Mouse (Mus musculus) cerebellum, adult 8-10 months (tissue): Measurements from ENCODE around the gene Pramel4.
"Not testable (repeated sequence)": the region's sequence is repeated elsewhere in the genome, so short reads cannot be mapped to it uniquely, and the experiment has no call there.

Source experiments
- DNase-seq: peaks from one replicate; pipeline ENCODE4 v3.0.0; 2022

Pramel4 gene

GRCm38 (mm10) chr4:144058826-144059225 is at the start of gene Pramel4:
Gene Pramel4 (plus strand): TSS chr4:144059126.
- DNase-seq: not testable (repeated sequence)

GRCm38 (mm10) chr4:144106174-144106573 is 47.2 kb downstream of the Pramel4 start, which contains the start of gene Gm13102:
Gene Gm13102 (plus strand): TSS chr4:144106474.
- not testable (repeated sequence) for DNase-seq
